18 mouse cellular contexts compared by ENCODE assay signal in the genomic region with DNA sequence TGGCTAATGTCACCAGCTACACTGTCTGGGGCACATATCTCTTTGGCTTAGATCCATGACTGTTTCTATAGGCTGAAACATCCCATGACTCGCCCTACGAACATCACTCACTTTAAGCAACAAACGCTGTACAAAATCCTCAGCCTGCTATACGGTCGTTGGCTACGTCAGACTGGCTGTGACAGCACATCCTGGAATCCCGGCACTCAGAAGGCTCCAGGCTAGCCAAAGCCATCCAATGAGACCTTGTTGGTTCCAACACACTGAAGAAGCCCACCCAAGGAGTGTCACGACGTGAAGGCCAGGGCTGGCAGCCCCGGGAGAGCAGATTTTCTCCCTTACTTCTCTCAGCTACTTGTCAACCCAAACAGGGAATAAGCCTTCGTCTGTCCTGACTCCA.
DNase-seq lines count a peak whose midpoint lies in the region; ATAC-seq lines count a peak whose summit lies in the region.
"Had no signal": no experiment of that assay in that cellular context is flagged by ENCODE, and none has a peak within 500 bp of the region (broad histone marks: within the 10 kb centered on the region; RNA-seq: fewer than 3 reads in every experiment).

No protein-coding gene starts in this region.

- no peaks in the 10 kb centered on the region for H3K9me3 ChIP-seq in heart, embryonic 13.5 days
- no peaks in the 10 kb centered on the region for H3K9me3 ChIP-seq in limb, embryonic 12.5 days
- no peaks in the 10 kb centered on the region for H3K9me3 ChIP-seq in limb, embryonic 10.5 days (replicated peaks)
- no peaks in the 10 kb centered on the region for H3K9me3 ChIP-seq in midbrain, embryonic 14.5 days (ENCODE audit: control insufficient read depth, low read length)
- no peaks in the 10 kb centered on the region for H3K9me3 ChIP-seq in midbrain, embryonic 15.5 days
- H3K9me3 ChIP-seq in neural tube, embryonic 14.5 days (ENCODE audit: control insufficient read depth, low read length), result no peaks in the 10 kb centered on the region
- H3K9me3 ChIP-seq: forebrain, embryonic 15.5 days had no signal

- ATAC-seq in heart, embryonic 13.5 days (ENCODE audit: extremely low read depth, insufficient number of reproducible peaks, low FRiP score, low TSS enrichment), result no peak
- ATAC-seq in limb, embryonic 12.5 days (ENCODE audit: insufficient number of reproducible peaks, insufficient read depth, low FRiP score, low TSS enrichment, low read depth), result no peak
- ATAC-seq in midbrain, embryonic 14.5 days (ENCODE audit: low FRiP score, low TSS enrichment), result no peak
- ATAC-seq in midbrain, embryonic 15.5 days (replicated peaks), result no peak
- no peak for ATAC-seq in neural tube, embryonic 14.5 days (ENCODE audit: low read depth)
- ATAC-seq: forebrain, embryonic 15.5 days; liver, postnatal 0 days had no signal

- H3K9ac ChIP-seq in heart, embryonic 13.5 days, result 0 out of 2 replicates have a peak overlapping the region, but pooled peaks have one; percentile 0
- H3K9ac ChIP-seq in limb, embryonic 12.5 days (replicated peaks), result no peak overlapping the region
- no peak overlapping the region for H3K9ac ChIP-seq in midbrain, embryonic 14.5 days (replicated peaks; ENCODE audit: low read length)
- H3K9ac ChIP-seq in midbrain, embryonic 15.5 days, result no peak overlapping the region
- H3K9ac ChIP-seq in neural tube, embryonic 14.5 days (replicated peaks; ENCODE audit: low read depth, low read length), result no peak overlapping the region
- H3K9ac ChIP-seq: forebrain, embryonic 15.5 days; liver, postnatal 0 days had no signal

- WGBS in heart, embryonic 13.5 days, result 68% methylated on average over 11 of the region's 11 CpGs
- 87% methylated on average over 11 of the region's 11 CpGs for WGBS in limb, embryonic 12.5 days
- 91% methylated on average over 11 of the region's 11 CpGs for WGBS in limb, embryonic 10.5 days
- 85% methylated on average over 11 of the region's 11 CpGs for WGBS in midbrain, embryonic 14.5 days
- 86% methylated on average over 11 of the region's 11 CpGs for WGBS in midbrain, embryonic 15.5 days
- WGBS in neural tube, embryonic 14.5 days, result 77% methylated on average over 11 of the region's 11 CpGs

- no peak for DNase-seq in heart, postnatal 14 days
- no peak for DNase-seq in limb, embryonic 10.5 days (ENCODE audit: low spot score)
- no peak for DNase-seq in midbrain, embryonic 14.5 days
- no peak for DNase-seq in right cerebral cortex, postnatal 25 days
- DNase-seq: adrenal gland, adult 2 months; cerebellum, postnatal 14 days; kidney, adult 8-10 months; kidney, postnatal 36 days; liver; liver, postnatal 0 days; right cerebral cortex, postnatal 4 days had no signal

- H3K4me2 ChIP-seq in heart, embryonic 13.5 days, result no peak overlapping the region
- no peak overlapping the region for H3K4me2 ChIP-seq in limb, embryonic 12.5 days
- H3K4me2 ChIP-seq in midbrain, embryonic 14.5 days (ENCODE audit: low read length), result no peak overlapping the region
- no peak overlapping the region for H3K4me2 ChIP-seq in midbrain, embryonic 15.5 days
- H3K4me2 ChIP-seq in neural tube, embryonic 14.5 days (ENCODE audit: low read depth, low read length), result no peak overlapping the region
- H3K4me2 ChIP-seq: forebrain, embryonic 15.5 days; heart, embryonic 11.5 days had no signal

- no peak overlapping the region for H3K4me3 ChIP-seq in heart, embryonic 13.5 days
- no peak overlapping the region for H3K4me3 ChIP-seq in limb, embryonic 12.5 days (replicated peaks)
- H3K4me3 ChIP-seq in limb, embryonic 10.5 days, result no peak overlapping the region
- no peak overlapping the region for H3K4me3 ChIP-seq in midbrain, embryonic 14.5 days (replicated peaks; ENCODE audit: low read depth, low read length)
- H3K4me3 ChIP-seq in midbrain, embryonic 15.5 days, result no peak overlapping the region
- H3K4me3 ChIP-seq in neural tube, embryonic 14.5 days (ENCODE audit: low read depth, low read length), result no peak overlapping the region
- H3K4me3 ChIP-seq: forebrain, embryonic 15.5 days had no signal

- peaks cover 55% of the 10 kb centered on the region for H3K4me1 ChIP-seq in heart, embryonic 13.5 days
- peaks cover 10% of the 10 kb centered on the region for H3K4me1 ChIP-seq in limb, embryonic 12.5 days (replicated peaks)
- H3K4me1 ChIP-seq in limb, embryonic 10.5 days, result peaks cover 21% of the 10 kb centered on the region
- peaks cover 13% of the 10 kb centered on the region for H3K4me1 ChIP-seq in midbrain, embryonic 14.5 days (ENCODE audit: control insufficient read depth, insufficient read depth, low read length)
- H3K4me1 ChIP-seq in midbrain, embryonic 15.5 days, result peaks cover 29% of the 10 kb centered on the region
- peaks cover 21% of the 10 kb centered on the region for H3K4me1 ChIP-seq in neural tube, embryonic 14.5 days (ENCODE audit: control insufficient read depth, insufficient read depth, low read length)

- H3K27ac ChIP-seq in heart, embryonic 13.5 days (replicated peaks), result peak overlapping the region; percentile 34
- 0 out of 2 replicates have a peak overlapping the region, but pooled peaks have one; percentile 37 for H3K27ac ChIP-seq in limb, embryonic 12.5 days
- H3K27ac ChIP-seq in limb, embryonic 10.5 days, result no peak overlapping the region
- peak overlapping the region; percentile 63; the same call in 1 of the 2 replicates for H3K27ac ChIP-seq in midbrain, embryonic 14.5 days (replicated peaks; ENCODE audit: low read depth, low read length)
- no peak overlapping the region for H3K27ac ChIP-seq in midbrain, embryonic 15.5 days
- peak overlapping the region; percentile 40 for H3K27ac ChIP-seq in neural tube, embryonic 14.5 days (ENCODE audit: low read depth, low read length)

- H3K36me3 ChIP-seq in heart, embryonic 13.5 days, result peaks cover 86% of the 10 kb centered on the region
- H3K36me3 ChIP-seq in limb, embryonic 12.5 days, result peaks cover 99% of the 10 kb centered on the region
- peaks cover 100% of the 10 kb centered on the region for H3K36me3 ChIP-seq in limb, embryonic 10.5 days
- peaks cover 28% of the 10 kb centered on the region for H3K36me3 ChIP-seq in midbrain, embryonic 14.5 days (ENCODE audit: control insufficient read depth, insufficient read depth, low read length)
- H3K36me3 ChIP-seq in midbrain, embryonic 15.5 days (replicated peaks), result no peaks in the 10 kb centered on the region
- peaks cover 5% of the 10 kb centered on the region; the same call in 1 of the 2 replicates for H3K36me3 ChIP-seq in neural tube, embryonic 14.5 days (ENCODE audit: control insufficient read depth, insufficient read depth, low read length)

- H3K27me3 ChIP-seq in heart, embryonic 13.5 days (replicated peaks), result no peaks in the 10 kb centered on the region
- no peaks in the 10 kb centered on the region for H3K27me3 ChIP-seq in limb, embryonic 12.5 days
- no peaks in the 10 kb centered on the region; the same call in 1 of the 2 replicates for H3K27me3 ChIP-seq in limb, embryonic 10.5 days (ENCODE audit: low read depth, poor library complexity, severe bottlenecking)
- no peaks in the 10 kb centered on the region for H3K27me3 ChIP-seq in midbrain, embryonic 14.5 days (ENCODE audit: control insufficient read depth, insufficient read depth, low read length)
- no peaks in the 10 kb centered on the region for H3K27me3 ChIP-seq in midbrain, embryonic 15.5 days (replicated peaks)
- H3K27me3 ChIP-seq in neural tube, embryonic 14.5 days (ENCODE audit: control insufficient read depth, insufficient read depth, low read length), result no peaks in the 10 kb centered on the region
- H3K27me3 ChIP-seq: CH12.LX; forebrain, embryonic 15.5 days had no signal

- intact Hi-C loops in heart, postnatal 14 days (cut with DNase I), result no loop called here

Comparison
In these comparisons a context has a peak if more than half of its experiments do, and no peak if none do; other contexts are left out.
1. H3K27ac ChIP-seq: peak in heart, embryonic 13.5 days (single experiment), limb, embryonic 12.5 days (single experiment), midbrain, embryonic 14.5 days (single experiment) and neural tube, embryonic 14.5 days (single experiment); none in limb, embryonic 10.5 days (single experiment) and midbrain, embryonic 15.5 days (single experiment).